Mouse (Mus musculus) urinary bladder, adult 18-20 months (tissue): ENCODE measurements at regions not wholly inside any gene's neighbourhood (a gene's known extent, or its start where the extent isn't known, plus 50 kb on each side); places are given as distances from the start of the nearest gene placed in this dataset.
A peak's percentile ranks its signal among the peaks of the same experiment; 100 is the strongest.
"Not testable (repeated sequence)": the region's sequence is repeated elsewhere in the genome, so short reads cannot be mapped to it uniquely, and the experiment has no call there.

Source experiments
- DNase-seq, 2 experiments: peaks; one replicate each; pipeline ENCODE4 v3.0.0; 2022; ENCODE audit warnings: low spot score in 2 of 2, mixed read lengths in 2 of 2

DNA sequence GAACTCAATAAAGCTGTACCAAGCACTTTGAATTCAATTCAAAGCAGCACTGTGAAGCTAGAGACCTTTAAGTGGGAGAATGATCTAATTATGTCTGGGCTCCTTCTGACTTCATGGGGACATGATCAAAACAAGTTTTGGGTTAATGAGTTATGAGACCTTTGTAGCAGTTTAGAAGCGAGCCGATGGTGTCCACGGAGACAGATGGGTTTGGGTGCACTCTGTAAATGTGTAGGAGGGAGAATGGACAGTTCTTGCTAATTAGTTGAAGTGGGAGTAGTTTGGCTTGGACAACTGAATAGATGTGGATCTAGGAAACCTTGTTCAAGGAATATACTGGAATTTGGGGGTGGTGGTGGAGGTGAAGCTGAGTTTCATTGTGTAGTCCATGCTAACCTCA lies 186.3 kb upstream of the Cldn34b3 start:
- no peak for DNase-seq

GRCm38 (mm10) chrX:76082670-76083069 lies 181.4 kb upstream of the Cldn34b3 start:
- DNase-seq, result no peak

DNA sequence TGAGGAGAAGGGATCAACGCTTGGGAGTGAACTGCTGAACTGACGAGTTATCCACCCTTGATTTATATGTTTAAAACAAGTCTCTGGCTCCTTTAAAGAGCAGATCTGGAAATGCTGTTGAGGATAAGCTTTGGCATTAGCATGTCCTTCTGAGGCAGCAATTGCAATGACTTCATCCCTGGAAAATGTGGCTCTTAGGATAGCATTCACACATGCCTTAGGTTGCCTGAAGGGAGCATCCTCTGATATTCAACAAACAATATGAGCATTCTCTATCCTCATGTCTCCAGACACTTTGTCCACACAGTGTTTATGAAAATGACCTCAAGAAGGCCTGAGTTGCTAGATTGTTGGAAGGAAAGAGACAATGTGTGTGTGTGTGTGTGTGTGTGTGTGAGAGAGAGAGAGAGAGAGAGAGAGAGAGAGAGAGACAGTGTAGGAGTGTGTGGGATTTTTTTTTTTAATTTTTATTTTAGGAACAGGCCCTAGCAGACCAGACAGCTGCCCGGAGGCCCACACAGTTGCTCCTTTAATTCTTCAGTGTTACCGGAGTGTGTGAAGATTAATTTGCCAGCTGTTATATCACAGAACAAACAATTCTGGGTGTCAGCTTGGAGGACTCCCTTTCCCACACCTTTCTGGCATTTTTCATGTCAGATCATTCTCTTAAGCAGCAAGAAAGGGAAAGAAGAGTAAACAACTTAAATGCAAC lies 153.2 kb upstream of the Cldn34b3 start:
- DNase-seq, result no peak

DNA sequence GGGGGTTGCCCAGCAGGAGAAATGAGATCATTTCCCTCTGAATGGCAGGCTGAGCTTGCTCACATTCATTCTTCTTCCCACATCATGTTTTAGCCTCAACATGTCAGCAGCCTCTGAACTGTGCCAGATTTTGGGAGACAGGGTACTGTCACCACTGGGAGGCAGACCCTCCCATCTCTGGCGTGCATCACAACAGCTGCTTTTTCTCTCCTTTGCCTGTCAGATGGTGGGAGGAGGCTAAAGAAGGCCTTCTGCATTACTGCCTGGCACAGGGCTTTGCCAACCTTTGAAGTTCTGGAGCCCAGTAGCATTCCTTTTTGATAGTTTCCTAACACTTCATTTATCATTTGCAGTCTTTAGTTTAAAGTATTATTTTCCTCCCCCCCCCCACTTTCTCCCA lies 148.0 kb upstream of the Cldn34b3 start:
- DNase-seq, result no peak

DNA sequence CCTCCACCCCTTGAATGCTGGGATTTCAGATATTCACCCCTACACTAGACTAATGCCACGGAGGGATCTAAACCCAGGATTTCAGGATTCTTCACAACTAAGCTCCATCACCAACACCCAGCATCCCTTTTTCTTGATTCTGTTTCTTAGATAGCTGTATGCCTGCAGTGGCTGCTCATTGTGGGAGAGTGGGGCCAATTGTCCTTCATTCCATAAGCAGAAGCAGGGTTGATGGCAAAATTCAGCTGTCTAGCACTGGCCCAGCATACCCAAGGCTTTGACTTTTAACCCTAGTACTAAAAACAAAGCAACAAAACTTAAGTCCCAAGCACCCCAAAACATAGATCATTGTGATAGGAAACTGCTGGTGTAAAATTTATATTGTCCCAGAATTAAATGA lies 147.5 kb upstream of the Cldn34b3 start:
- DNase-seq, result no peak

- no peak for DNase-seq
Measured at GRCm38 (mm10) chrX:76120936-76121335, 143.2 kb upstream of the Cldn34b3 start.

DNA sequence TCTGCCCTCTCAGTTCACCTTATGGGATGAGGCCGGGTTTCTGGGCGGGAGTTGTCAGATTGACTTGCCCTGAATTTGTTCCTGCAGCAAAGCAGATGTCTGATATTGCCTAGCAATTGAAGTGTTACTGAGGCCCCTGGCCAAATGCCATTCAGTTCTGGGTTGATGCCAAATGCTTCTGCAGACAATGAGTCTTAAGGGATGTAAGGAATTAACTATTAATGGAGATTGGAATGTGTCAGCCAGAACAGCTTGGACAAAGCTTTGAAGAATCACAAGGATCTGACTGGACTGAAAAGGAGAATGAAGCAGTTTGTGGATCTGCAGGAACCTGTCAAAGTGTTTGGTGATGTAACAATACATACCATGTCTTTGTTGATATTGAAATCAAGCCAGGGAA lies 140.7 kb upstream of the Cldn34b3 start:
- no peak for DNase-seq

GRCm38 (mm10) chrX:76137729-76138128 lies 126.4 kb upstream of the Cldn34b3 start:
- no peak for DNase-seq

DNA sequence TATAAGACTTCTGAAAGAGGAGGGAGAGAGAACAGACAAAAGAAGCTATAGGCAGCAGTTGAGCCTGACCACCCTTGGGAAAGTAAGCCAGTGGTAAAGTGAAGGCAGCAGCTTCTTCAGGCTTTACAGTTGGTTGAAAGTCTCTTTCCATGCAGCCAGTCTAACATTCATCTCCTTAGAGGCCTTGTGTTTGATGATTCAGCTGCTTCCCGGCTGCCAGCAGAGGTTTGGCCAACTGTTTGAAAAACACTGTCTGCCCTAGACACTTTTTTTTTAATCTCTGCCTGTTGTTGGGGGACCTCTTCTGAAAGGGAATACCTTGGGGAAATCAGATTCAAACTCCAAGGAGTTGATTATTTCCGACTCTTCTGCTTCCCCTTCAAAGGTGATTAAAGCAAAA lies 123.1 kb upstream of the Cldn34b3 start:
- DNase-seq, result no peak

DNA sequence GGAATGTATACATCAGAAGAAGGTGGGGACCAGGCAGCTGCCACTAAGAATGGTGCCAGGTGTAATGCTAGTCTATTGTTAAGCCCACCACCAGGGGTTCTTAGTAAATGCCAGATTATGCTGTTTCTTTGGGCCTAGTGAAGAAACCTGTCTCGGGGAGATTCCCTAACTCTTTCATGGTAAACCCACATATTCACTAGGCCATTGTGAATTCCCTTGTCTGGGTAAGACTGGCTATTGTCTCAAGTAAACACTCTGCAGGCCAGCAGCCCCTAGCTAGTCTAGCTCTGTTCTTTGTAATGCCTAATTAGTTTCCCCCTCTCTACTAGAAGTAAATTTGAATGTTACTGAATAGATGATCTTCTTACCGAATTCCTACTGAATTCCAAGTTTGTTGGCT lies 89.3 kb upstream of the Cldn34b3 start:
- DNase-seq, result not testable (repeated sequence)

DNA sequence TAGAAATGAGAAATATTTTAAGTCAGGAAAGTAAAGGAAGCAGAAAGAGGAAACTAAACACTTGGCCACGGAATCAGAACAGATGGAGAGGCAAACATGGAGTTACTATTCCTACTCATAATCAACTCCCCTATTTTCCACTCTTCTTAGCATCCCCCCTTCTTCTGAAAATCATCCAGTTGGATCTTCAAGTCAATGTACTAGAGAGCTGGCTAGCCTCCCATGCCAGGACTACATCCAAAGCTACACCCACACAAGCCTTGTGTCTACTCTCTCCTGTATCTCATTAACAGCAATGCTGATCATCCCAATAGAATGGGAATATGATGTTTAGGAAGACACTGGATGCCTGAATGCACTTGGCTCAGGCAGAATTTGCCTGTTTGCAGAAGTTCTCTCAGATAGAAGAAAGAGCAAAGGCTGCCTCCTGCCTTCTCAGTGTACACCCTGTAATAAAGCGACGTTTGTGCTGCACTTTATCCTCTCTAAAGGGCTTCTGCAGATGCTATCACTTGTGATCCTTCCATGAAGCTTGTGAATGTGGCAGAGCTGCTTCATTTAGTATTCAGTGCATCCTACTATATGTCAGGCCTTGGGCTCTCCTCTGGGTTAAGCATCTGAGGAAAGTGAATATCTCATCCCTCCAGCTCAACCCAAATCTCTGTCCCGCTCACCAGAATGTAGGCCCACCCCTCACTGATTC lies 82.5 kb upstream of the Cldn34b3 start:
- DNase-seq, result no peak

GRCm38 (mm10) chrX:76200607-76201006 lies 63.5 kb upstream of the Cldn34b3 start:
- DNase-seq, result no peak

DNA sequence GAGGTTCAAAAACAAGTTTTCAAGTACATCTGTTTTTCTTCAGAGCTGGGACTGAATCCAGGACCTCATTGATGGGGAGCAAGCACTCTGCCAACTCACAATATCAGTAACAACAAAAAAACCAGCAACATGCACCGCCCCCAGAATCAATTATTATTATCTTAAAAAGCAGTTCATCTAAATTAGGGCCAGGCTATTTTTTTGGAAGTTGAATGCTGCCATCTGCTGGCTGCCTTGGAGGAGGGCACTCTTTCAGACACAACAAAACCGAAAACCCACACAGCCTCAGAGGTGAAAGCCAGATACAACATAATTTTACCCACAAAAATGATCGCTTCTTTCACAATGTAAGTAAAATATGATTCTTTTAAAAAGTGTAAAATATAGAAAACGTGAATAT lies 62.7 kb upstream of the Cldn34b3 start:
- peak in 1 of 2 experiments; percentile 2 for DNase-seq
